Mouse (Mus musculus): ENCODE data around the gene Ap1m2.
"Not testable (repeated sequence)": the region's sequence is repeated elsewhere in the genome, so short reads cannot be mapped to it uniquely, and the experiment has no call there.

The Ap1m2 gene

DNA sequence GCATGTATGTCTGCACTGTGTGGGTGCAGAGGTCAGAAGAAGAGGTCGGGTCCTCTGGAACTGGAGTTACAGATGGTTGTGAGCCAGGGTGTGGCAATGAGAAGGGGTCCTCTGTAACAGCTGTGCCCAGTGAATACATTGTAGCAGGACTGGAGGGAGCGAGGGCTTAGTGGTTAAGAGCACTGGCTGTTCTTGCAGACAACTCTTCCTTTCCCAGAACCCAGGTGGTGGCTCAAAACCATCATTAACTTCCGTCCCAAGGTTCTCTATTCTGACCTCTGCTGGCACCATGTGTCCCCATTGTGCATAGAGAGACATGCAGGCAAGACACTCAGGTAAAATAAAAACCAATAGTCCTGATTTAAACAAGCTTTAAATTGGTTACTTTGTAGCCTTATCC is 15.4 kb upstream of the Ap1m2 start:
- no peak for DNase-seq (ENCODE audit: low spot score in 2 of 2)

DNA sequence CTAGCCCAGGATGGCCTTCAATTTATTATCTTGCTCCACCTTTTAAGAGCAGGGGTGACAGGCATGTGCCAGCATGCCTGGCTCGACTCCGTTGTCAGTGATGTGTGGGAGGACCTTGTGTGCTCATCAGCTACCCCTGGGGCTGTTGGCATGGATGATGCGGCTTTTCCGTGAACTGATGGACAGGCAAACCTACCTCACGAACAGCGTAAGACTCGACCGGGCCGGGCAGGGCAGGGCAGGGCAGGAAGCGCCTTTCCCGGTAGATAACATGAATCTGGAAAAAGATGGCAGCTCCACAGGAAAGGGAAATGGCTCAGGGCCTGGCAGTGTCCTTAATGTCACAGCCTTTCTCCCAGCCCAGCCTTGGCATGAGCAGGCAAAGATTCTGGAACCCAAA is 12.1 kb upstream of the Ap1m2 start:
- no peak for DNase-seq (ENCODE audit: low spot score in 2 of 2)

DNA sequence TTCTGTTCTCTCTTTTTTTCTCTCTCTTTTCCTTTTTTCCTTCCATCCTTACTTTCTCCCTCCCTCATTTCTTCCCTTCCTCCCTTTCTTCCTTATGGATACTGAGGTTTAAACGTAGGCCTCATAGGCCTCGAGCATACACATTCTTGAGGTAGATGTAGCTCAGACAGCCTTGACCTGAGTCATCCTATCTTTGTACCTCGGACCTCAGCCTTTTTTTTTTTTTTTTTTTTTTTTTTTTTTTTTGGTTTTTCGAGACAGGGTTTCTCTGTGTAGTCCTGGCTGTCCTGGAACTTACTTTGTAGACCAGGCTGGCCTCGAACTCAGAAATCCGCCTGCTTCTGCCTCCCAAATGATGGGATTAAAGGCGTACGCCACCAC is 10.8 kb upstream of the Ap1m2 start:
- not testable (repeated sequence) for DNase-seq (ENCODE audit: low spot score in 2 of 2)

DNA sequence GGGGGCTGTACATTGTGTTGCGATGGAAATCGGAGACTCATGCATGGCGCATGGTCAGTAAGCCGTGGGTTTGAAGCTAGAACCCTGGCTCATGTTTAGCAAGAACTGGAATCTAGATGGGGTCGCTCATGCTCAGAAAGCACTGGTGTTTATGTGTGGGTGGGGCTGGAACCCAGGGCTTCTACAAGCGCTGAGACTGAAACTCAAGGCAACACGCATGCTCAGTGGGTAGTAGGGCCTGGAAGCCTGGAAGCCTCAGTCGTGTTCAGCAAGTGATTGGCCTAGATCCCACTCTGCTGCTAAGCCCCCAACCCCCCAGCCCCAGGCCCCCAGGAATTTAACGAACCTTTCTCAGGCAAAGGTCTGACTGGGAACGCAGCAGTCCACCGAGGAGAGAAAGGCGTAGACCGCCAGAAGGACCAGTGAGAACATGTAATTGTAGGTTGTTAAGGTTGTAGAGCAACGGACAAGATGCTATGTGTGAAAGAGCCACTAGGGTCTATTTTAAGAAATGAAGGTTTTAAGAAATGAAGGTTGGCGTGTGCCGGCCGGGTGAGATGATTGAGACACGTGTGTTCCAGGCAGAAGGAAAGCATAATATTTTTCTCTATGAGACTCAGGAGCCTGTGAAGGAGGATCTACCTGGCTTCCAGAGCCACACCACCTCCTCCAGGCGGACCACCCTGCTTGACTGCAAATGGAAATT is 10.2 kb upstream of the Ap1m2 start:
- peak in 1 of 2 experiments; percentile 36 for DNase-seq (ENCODE audit: low spot score in 2 of 2)

DNA sequence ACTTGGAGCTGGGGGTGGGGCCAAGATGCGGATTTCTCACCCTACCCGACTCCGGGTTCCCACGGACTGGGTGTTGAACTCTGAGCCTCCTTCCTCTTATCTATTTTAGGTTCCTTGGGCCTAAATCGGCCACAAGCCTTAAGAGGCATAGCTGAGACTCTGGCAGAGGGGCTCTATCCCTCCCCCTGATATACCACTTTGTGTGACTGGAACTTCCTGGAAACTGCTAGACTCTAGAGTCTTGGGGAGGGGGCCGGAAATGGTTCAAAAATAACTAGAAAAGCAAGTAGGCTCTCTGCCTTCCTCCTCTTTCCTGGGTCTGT is 9.3 kb upstream of the Ap1m2 start:
- peak; percentile 63 to 66 for DNase-seq (ENCODE audit: low spot score in 2 of 2)

DNA sequence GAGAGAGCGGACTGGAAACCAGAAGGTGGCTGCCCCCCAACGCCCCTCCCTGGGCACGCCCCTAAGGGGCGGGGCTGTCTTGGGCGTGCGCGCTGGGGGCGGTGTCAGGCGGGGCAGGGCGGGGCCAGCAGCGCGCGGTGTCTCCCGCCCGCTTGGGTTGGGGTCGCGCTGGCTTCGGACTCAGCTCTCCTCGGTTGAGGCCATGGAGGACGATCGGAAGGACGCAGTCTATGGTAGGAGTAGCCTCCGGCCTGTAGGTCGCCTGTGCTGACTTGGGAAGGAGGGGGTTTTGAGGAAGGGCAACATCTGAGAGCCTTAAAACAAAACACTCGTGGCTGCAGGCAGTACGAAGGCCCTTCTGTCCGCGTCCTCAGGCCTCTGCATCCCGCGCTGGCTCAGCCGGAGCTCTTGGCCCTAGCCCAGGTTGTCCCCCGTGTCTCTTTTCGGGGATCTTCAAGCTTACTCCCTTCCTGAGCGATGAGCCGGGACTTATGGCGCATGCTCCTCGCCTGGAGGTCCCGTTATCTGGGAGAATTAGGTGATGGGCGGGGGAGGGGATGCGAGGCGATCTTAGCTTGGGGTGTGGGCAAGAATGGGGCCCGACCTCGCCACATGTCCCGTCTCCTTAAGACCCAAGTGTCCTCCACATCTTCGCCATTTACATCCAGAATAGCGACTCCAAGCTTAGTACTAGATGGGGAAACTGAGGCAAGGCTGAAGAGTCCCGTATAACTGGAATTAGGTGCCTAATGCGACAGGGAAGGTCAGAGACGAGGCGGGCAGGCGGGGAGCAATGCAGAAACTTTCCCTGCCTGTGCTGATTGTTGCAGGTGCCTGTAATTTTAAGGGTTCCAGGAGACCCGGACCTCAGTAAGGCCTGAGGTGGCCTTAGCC is 8.7 kb upstream of the Ap1m2 start, which contains the start of gene Slc44a2:
Slc44a2 (plus strand) TSS at position 80 of the 894 bp plus-strand sequence.
- DNase-seq (ENCODE audit: low spot score in 2 of 2): peak; percentile 87 to 88

DNA sequence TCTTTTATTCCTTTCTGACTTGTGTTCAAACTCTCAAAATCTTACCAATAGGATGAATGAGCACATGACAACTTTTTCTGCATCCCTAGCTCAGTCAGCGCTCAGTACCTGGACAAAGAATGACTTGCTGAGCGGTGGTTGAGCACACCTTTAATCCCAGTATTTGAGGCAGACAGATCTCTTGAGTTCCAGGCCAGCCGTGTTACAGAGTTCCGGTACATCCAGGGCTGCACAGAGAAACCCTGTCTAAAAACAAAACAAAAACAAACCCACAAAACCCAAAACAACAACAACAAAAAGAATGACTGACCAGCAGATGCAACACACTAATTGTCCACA is 8.1 kb upstream of the Ap1m2 start:
- no peak for DNase-seq (ENCODE audit: low spot score in 2 of 2)

DNA sequence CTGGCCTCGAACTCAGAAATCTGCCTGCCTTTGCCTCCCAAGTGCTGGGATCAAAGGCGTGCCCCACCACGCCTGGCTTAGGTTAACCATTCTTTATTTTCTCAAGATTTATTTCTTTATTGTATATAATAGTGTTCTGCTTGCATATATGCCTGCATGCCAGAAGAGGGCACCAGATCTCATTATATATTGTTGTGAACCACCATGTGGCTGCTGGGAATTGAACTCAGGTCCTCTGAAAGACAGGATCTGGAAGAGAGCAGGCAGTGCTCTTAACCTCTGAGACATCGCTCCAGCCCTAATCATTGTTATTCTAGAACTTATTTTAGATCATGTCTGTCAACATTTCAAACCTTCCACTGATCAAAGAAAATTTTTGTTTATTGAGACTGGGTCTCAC is 7.4 kb upstream of the Ap1m2 start:
- DNase-seq (ENCODE audit: low spot score in 2 of 2): no peak

DNA sequence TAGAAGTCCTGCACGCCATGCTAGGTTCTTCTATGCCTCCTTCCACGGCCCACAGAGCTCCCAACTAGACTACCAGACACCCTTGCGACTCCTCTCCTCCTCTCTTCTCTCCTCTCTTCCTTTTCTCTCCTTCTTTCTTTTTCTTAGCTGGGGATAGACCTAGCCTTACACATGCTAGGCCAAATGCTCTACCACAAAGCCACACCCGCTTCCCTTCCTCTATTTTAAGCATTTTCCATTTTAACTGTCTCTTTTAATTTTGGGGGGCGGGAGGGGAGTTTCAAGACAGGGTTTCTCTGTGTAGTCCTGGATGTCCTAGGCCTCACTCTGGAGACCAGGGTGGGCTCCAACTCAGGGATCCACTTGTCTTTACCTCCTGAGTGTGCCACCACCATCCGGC is 6.7 kb upstream of the Ap1m2 start:
- no peak for DNase-seq (ENCODE audit: low spot score in 2 of 2)

DNA sequence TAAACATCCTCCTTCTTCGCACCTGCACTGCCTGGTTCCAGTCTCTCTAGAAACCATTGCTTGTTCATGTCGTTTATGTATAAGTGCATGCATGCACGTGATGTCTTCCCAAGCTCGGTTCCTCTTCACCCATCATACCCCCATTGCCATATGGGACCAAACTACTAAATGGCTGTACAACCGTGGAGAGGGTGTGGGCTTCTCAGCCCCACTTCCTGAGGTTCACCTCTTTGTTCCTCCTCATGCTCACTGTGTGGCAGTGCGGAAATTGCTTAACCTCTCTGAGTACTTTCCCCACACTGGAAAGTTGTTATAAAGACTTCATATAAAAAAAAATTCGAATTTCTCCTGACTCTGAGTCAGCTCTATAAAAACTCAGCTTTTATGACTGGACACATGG is 4.6 kb upstream of the Ap1m2 start:
- DNase-seq (ENCODE audit: low spot score in 2 of 2): peak in 1 of 2 experiments; percentile 34

DNA sequence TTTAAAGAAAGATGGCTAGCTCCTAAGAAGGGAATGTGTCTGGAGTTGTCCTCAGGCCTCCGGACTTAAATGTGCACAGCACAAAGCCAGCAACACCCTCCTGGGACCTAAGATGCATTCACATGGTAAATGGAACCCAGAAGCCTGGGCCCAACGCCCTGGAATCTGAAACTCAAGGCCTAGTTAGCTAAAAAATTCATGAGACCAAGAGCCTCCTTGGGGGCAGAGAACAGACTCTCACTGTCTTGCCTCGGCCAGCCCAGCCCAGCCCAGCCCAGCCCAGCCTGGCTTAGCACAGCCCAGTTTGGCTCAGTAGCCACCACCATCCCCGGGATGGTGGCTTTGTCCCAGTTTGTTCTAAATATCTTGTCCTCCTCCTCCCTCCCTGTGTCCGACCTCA is 3.3 kb upstream of the Ap1m2 start:
- DNase-seq (ENCODE audit: low spot score in 2 of 2): no peak

DNA sequence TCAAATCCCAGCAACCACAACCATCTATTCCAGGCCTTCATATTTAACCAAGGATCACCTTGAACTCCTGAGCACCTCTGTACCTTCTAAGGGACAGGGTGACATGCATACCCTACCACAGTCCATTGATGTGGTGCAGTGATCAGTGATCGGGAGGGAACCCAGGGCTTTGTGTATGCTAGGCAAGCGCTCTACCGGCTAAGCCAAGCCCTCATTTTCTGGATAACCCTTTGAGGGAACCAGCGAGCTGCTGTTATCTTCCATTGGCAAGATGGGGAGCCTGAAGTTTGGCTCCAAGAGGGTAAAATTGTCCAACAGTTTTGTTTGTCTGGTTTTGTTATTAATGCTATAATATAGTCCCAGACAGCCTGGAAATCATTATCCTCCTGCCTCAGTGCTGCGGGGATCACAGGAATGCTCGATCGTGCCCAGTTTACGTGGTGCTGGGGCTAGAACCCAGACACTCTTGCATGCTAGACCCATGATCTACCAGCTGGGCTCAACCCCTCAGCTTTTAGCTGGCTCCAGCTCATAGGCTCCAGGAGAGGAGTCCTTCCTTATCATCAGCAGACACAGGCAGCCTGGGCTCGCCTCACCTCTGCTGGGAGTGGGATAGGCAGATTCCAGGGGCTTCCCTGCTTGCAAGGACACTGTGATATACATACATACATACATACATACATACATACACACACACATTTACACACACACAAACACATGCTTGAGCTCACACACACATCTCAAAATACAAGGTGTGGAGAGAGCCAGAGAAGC is 2.4 kb upstream of the Ap1m2 start:
- no peak for DNase-seq (ENCODE audit: low spot score in 2 of 2)

DNA sequence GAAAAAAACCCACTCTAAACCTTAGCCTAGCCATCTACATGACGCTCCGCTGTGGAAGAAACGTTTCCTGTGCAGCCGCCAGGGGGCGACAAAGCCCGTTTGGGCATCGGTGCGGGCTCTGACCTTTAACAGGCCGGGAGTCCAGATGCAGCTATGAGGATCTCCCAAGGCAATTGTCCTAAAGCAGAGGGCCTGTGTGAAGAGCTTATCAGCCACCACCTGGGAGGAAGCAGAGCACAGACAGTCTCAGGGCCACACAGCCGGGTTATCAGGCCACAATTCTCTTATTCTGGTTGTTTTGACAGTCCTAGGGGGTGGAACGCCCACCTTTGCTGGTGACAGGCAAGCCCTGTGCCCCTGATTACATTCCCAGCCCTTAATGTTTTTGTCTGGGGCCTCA is 1.3 kb upstream of the Ap1m2 start:
- peak; percentile 83 to 88 for DNase-seq (ENCODE audit: low spot score in 2 of 2)

DNA sequence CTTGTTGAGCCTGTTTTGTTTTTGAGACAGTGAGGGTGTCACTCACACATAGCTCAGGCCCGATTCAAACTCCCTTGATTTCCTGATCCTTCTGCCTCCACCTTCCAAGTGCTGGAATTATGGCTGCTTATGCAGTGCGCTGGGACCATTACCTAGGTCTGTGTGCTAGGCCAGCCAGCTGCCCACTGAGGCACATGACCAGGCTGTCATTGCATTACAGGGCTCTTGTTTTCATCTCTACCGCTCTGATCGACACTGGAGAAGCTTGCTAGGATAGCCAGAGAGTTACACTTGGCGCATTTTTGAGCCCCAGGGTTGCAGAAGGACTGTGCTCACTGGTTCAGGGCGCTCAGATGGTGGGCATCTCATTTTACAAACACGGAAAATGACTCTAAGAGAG is 442 bp downstream of the Ap1m2 start:
- DNase-seq (ENCODE audit: low spot score in 2 of 2): no peak

DNA sequence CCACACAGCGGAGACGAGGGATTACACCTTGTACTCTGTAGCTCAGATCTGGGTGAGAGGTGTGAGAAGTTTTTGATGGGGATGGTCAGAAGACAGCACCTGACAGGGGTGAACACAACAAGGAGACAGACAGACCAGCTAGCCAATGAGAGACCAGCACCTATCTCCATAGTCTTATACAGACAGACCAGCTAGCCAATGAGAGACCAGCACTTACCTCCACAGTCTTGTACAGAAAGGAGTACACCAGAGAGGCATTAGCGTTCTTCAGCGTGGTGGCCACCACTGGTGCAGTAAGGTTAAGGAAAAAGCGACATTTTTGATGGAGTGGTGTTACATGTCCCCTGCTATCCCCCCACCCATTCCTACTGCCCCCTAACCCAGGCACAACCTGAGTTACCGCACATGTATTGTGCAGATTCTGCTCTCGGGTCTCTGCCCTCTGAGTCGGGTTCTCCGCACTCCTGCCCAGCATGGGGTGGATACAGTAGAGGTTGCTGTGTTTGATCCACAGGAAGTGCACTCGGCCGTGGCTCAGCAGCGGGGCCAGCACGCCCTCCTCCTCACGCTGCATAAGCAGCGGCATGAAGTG is 2.9 kb downstream of the Ap1m2 start:
- DNase-seq (ENCODE audit: low spot score in 2 of 2): peak; percentile 70 to 72

DNA sequence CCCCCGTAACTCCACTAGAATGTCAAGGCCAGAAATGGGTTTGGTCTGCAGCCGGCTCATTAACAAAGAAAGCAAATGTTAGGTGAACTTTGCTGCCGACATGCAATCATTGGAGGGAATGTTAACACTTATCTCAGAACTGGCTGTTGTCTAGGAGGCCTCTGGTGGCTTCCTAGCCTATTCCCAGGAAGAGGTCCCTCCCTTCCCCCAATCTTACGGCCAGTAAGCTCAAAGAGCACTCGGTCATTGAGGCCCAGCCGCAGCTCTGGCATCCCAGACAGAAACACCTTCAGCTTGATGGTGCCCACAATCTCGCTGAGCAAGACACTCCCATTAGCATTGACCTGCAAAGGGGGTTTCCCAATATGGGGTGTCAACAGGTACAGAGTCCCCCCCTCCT is 7.1 kb downstream of the Ap1m2 start:
- DNase-seq (ENCODE audit: low spot score in 2 of 2): no peak

DNA sequence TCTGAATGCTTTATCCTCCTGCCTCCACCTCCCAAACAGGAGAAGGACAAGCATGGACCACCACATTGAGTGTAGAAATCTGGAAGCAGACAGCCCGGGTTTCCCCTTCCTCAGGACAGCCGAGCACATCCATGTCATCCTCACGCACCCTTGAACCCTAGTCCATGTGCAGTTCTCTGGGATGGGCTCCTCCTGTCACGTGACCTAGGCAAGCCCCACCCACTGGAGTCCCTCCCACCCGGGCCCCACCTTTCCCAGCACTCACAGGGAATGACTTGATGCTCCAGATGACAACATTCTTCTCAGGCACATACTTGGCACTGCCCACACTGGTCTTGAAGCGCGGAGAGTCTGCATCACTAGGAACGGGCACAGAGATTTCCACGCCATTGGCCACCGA is 13.1 kb downstream of the Ap1m2 start:
- DNase-seq (ENCODE audit: low spot score in 2 of 2): no peak

DNA sequence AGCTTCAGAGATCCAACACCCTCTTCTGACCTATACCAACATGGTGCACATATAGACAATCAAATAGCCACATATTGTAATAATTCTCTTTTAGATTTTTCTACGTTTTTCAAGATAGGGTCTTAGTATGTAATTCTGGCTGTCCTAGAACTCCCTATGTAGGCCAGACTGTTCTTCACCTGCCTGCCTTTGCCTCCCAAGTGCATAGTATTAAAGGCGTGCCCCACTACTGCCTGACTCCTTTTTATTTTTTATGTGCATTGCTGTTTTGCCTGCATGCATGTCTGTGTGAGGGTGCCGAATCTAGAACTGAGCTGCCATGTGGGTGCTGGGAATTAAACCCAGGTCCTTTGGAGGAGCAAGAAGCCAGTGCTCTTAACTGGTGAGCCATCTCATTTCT is 19.9 kb downstream of the Ap1m2 start:
- DNase-seq (ENCODE audit: low spot score in 2 of 2): no peak

DNA sequence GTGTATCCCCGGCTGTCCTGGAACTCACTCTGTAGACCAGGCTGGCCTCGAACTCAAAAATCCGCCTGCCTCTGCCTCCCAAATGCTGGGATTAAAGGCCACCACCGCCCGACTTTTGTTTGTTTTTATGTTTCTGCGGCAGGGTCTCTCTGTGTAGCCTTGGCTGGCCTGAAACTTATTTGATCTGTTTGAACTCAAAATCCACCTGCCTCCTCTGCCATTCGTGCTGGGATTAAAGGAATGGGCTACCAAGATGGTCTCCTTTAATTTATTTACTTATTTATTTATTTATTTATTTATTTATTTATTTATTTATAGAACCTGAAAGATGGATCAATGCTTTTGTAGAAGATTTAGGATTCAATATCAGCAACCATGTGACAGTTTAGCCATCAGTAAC is 20.3 kb downstream of the Ap1m2 start:
- not testable (repeated sequence) for DNase-seq (ENCODE audit: low spot score in 2 of 2)

DNA sequence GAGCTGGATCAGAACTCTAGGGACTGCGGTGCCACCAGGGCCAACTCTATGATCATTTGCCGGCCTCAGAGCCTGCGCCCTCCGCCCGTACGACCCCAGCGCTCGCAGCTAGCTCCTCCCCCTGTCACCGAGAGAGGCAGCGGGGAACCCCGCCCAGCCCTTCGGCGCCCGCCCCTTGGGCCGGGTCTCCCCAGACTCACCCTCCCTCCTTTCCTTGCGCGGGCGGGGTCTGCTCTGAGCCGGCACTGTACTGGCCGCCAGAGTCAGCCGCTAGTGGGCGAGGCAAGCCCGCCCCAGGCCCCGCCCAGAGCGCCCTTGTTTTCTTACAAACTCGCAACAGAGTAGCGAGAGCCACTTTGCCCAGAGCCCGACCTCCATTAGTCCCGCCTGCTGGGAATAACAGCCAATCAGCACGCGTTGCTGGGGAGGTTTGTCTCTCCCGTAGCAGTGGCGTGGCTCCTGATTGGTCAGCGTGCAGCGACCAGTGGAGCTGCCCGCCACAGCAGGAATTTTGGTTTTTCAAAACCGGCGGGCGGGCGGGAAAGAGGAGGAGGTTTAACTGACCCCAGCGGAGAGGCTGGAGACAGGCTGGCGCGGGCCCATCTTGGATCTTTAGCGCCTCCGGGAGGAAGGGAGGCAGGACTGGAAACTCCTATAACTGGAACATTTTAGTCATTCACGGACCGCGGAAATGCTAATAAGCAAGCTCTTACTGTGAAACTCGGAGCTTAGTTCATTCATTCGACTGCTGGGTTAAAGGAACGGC is 20.9 kb downstream of the Ap1m2 start, which contains the start of gene Cdkn2d:
Cdkn2d (minus strand) TSS at position 386 of the 766 bp plus-strand sequence.
- peak; percentile 100 for DNase-seq (ENCODE audit: low spot score in 2 of 2)

DNA sequence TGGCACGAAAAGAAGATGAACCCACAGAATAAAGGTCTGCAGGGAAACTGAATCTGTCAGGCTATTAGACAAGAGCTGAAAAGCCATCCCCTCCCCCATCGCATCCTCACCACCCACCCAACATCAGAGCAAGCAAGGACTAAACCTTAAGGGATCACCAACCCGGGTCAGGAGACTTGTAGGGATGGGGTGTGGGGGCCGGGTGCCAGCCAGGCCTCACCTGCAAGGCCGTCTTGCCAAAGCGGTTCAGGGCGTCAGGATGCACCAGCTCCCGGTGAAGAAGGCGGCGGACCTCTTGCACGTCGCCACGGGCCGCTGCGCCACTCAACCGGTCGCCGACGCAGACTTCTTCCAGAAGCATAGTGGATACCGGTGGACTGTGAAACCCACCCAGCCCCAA is 21.5 kb downstream of the Ap1m2 start:
- DNase-seq (ENCODE audit: low spot score in 2 of 2): no peak

DNA sequence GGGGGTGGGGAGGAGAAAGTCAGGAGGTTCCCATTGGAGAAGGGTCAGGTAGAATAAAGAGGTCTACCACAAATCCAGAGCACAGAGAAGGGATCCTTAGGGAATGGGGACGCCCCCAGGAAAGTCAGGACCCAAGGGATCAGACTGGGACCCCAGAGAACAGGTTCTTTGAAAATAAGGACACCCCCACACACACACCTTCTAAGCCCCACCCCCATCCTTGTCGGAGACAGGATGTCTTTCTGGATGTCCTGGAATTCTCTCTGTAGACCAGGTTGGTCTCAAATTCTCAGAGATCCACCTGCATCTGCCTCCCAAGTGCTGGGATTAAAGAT is 22.8 kb downstream of the Ap1m2 start:
- no peak for DNase-seq (ENCODE audit: low spot score in 2 of 2)
